Mouse (Mus musculus) lung, adult 2 months (tissue): ENCODE data around the gene Strn4.

ENCODE experiments used
- CTCF ChIP-seq: fragments of 200-500 bp; IDR thresholded peaks from 2 replicates; pipeline ENCODE4 v1.5.1; 2011; ENCODE audit warnings: mild to moderate bottlenecking, low read length, control low read depth; ENCODE audit not compliant: insufficient read depth
- POLR2A ChIP-seq: fragments of 200-500 bp; IDR thresholded peaks from 2 replicates; pipeline ENCODE4 v1.6.1; 2011; ENCODE audit warnings: low read depth, mild to moderate bottlenecking, control low read depth, low read length, borderline replicate concordance; ENCODE audit errors: extremely low read depth

DNA sequence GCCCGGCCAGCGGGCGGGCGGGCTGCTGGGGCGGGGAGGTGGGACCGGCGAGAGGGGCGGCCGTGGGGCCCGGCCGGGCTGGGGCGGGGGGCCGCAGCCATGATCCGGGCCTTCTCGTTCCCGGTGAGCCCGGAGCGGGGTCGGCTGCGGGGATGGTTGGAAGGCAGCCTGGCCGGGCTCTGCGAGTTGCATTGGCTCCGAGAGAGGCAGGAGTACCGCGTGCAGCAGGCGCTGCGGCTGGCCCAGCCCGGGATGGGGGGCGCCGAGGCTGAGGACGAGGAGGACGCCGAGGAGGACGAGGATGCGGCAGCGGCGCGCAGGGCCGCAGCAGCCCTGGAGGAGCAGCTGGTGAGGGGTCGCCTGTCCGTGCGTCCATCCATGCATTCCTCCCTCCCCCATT is 59.6 kb downstream of the Strn4 start:
- TF ChIP-seq CTCF (no peak), POLR2A (no peak)
